Mouse (Mus musculus): ENCODE results near the gene Rgs7. TPM values are rescaled to one million over a fixed set of nuclear protein-coding genes. Genes with fewer than 3 reads are reported as not detected.

Rgs7 gene
- total RNA-seq, 1 experiment from 2014 or later = not detected

GRCm38 (mm10) chr1:175073500-175074232, 418.6 kb downstream of the Rgs7 start:
- no peak for ATAC-seq (ENCODE audit: extremely low read depth, insufficient number of reproducible peaks, low FRiP score, poor library complexity, severe bottlenecking)

DNA sequence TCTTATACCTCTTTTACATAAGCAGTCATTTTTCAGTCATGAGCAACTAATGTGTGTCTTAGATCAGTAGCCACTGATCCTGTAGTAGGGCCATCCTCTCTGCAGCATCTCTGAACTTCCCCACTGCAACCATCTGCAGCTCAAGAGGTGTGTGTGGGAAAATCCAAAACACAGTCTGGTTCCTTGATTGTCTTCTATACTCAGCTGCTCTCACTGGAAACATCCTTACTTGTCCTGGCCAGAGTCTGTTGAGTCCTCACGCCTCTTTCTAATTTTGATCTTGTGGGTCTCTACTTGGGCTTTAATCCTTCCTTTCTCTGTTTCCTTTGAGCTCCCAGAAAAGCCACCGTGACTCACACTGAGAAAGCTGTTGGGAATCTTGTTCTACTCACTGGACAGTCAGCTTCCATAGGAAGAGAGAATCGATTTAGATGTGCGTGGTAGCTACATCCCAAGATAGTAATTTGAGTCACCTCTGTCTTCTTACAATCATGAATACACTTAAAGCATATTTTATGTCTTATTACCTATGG, 422.5 kb downstream of the Rgs7 start:
- ATAC-seq (ENCODE audit: extremely low read depth, insufficient number of reproducible peaks, low FRiP score, poor library complexity, severe bottlenecking) = no peak

- no peak for ATAC-seq (ENCODE audit: extremely low read depth, insufficient number of reproducible peaks, low FRiP score, poor library complexity, severe bottlenecking)
Observed at GRCm38 (mm10) chr1:175049121-175049520, 443.2 kb downstream of the Rgs7 start.

DNA sequence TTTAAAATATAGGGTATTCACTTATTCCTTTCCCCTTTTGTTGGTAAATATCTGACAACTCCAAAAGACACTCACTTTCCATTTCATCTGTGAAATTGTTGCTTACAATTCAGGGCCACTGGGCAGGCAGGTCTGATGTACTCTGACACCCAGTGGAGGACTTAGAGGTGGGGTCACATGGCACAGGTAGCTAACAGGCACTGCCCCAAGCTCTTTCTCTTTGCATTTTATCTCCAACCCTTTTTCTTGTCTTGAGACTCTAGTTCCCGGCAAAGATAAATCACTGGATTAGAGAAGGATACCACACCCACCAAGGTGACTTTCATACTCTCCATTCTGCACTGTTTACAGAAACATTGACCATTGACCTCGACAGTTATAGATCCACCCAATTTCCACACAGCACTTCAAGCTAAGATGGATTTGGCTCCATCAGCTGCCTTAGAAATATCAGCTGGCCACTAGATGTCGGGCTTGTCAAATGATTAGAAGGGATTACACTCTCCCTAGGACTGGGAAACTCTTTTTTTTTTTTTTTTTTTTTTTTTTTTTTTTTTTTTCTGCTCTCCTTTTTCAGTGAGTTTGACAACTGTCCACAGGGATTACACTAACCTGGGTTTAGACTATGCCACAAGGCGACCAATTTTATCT, 451.0 kb downstream of the Rgs7 start:
- ATAC-seq (ENCODE audit: extremely low read depth, insufficient number of reproducible peaks, low FRiP score, poor library complexity, severe bottlenecking) = no peak

GRCm38 (mm10) chr1:175040038-175040437, 452.3 kb downstream of the Rgs7 start:
- no peak for ATAC-seq (ENCODE audit: extremely low read depth, insufficient number of reproducible peaks, low FRiP score, poor library complexity, severe bottlenecking)

DNA sequence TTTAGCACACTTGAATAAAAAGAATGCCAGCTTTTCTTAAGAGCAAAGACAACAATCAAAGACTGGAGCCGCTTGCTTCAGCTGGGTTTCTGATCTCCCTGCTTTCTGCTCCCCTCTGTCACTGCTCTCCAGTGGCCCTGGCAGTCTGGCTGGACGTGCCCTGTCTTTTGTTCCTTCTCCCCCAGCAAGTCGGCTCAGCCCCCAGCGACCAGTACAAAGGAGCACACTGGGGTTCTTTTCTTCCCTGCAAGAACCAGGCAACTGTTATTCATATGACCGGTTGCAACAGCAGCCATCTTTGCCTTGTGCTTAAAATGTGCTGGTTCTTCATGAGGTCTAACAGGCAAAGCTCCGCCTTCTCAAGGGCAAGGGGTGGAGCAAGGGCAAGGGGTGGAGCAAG, 452.7 kb downstream of the Rgs7 start:
- no peak for ATAC-seq (ENCODE audit: extremely low read depth, insufficient number of reproducible peaks, low FRiP score, poor library complexity, severe bottlenecking)

GRCm38 (mm10) chr1:175035461-175035860, 456.8 kb downstream of the Rgs7 start:
- ATAC-seq (ENCODE audit: extremely low read depth, insufficient number of reproducible peaks, low FRiP score, poor library complexity, severe bottlenecking) = no peak

GRCm38 (mm10) chr1:175032015-175032414, 460.3 kb downstream of the Rgs7 start:
- no peak for ATAC-seq (ENCODE audit: extremely low read depth, insufficient number of reproducible peaks, low FRiP score, poor library complexity, severe bottlenecking)

GRCm38 (mm10) chr1:175028716-175029204, 463.5 kb downstream of the Rgs7 start:
- no peak for ATAC-seq (ENCODE audit: extremely low read depth, insufficient number of reproducible peaks, low FRiP score, poor library complexity, severe bottlenecking)

GRCm38 (mm10) chr1:175028267-175028666, 464.0 kb downstream of the Rgs7 start:
- ATAC-seq (ENCODE audit: extremely low read depth, insufficient number of reproducible peaks, low FRiP score, poor library complexity, severe bottlenecking) = no peak

DNA sequence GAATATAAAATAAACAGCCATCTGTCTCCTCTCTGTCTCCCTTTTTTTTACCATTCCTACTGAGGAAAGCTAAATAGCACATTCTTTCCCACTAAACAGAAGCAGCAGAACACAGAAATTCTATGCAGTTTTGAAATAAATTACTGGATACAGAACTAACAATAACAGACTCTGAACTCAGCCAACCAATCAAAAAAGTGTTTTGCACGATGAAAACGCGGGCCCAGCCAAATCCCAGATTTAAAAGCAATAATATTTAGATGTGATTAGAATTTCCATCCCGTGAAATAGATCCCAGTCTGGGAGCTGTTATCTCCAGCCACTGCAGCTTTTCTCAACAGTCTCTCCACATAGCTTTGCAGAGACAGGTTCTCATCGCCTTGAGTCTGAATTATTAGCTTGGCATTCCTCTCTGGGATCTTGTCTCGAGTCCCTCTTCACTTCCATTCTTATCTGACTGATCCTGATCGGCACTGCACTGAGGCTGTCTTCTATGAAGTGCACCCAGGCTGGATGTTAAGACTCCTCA, 466.5 kb downstream of the Rgs7 start:
- no peak for ATAC-seq (ENCODE audit: extremely low read depth, insufficient number of reproducible peaks, low FRiP score, poor library complexity, severe bottlenecking)

GRCm38 (mm10) chr1:175024136-175024535, 468.2 kb downstream of the Rgs7 start:
- ATAC-seq (ENCODE audit: extremely low read depth, insufficient number of reproducible peaks, low FRiP score, poor library complexity, severe bottlenecking) = no peak

Other genes starting within 250 kb of the Rgs7 start
- gene Kmo, start 127.9 kb upstream of the Rgs7 start, total RNA-seq (2017) = 108 and 110 TPM in 2 replicates
- gene Fh1, start 133.1 kb upstream of the Rgs7 start, total RNA-seq (2017) = 54.9 and 73.8 TPM in 2 replicates
- gene Opn3, start 200.3 kb upstream of the Rgs7 start, total RNA-seq (2017) = 0.86 and 1.6 TPM in 2 replicates
- gene Chml, start 200.4 kb upstream of the Rgs7 start, total RNA-seq (2017) = 12.6 and 13.9 TPM in 2 replicates
- not detected in 2 replicates for gene Wdr64, start 206.1 kb upstream of the Rgs7 start, total RNA-seq (2017)